Mouse (Mus musculus) adrenal gland, postnatal 4 days (tissue): ENCODE measurements around the gene Map6d1. TPM values are rescaled to one million over a fixed set of nuclear protein-coding genes. Genes with fewer than 3 reads are reported as not detected.

Experiments
- DNase-seq, 2 experiments: peaks; one replicate each; pipeline ENCODE4 v3.0.0; 2021 to 2022; ENCODE audit warnings: low spot score in 2 of 2, mixed read lengths in 2 of 2
- total RNA-seq, 2 experiments: library from RNA; stranded (reverse); gene quantifications; 2 replicates each; pipeline ENCODE4 v1.2.3; 2021

The Map6d1 gene
- total RNA-seq, 2 experiments from 2014 or later, result 5.5 to 6.9 TPM

GRCm38 (mm10) chr16:20191161-20191882 lies 49.8 kb downstream of the Map6d1 start:
- no peak for DNase-seq

- DNase-seq, result no peak
These were observed 55.8 kb downstream of the Map6d1 start for GRCm38 (mm10) chr16:20185368-20185767.

Other genes starting within 250 kb of the Map6d1 start
- 100 to 1,000 TPM in 1 of 2 experiments, 10 to 100 TPM in 1; 92.6 to 102 TPM for gene Klhl24, start 143.8 kb downstream of the Map6d1 start, total RNA-seq
- 10 to 100 TPM; 55.6 to 66.3 TPM for gene Yeats2, start 100.3 kb downstream of the Map6d1 start, total RNA-seq
- 100 to 1,000 TPM; 136 to 142 TPM for gene Parl, start 61.0 kb upstream of the Map6d1 start, total RNA-seq
- gene Cyp2ab1, start 84.0 kb upstream of the Map6d1 start, total RNA-seq, result under 1 TPM in 1 of 2 experiments, not detected in 1; 0.17 TPM
- gene Abcc5, start 185.0 kb upstream of the Map6d1 start, total RNA-seq, result 10 to 100 TPM; 73.7 to 75.5 TPM